Mouse (Mus musculus): ENCODE results near the gene Cdcp2.
"Not testable (repeated sequence)": the region's sequence is repeated elsewhere in the genome, so short reads cannot be mapped to it uniquely, and the experiment has no call there.

The Cdcp2 gene

GRCm38 (mm10) chr4:107091696-107092095 lies 5.0 kb upstream of the Cdcp2 start:
- DNase-seq (ENCODE audit: low read depth, low spot score) = no peak

GRCm38 (mm10) chr4:107094484-107095187 lies 2.1 kb upstream of the Cdcp2 start:
- no peak for DNase-seq (ENCODE audit: low read depth, low spot score)

- no peak for DNase-seq (ENCODE audit: low read depth, low spot score)
Observed at GRCm38 (mm10) chr4:107096043-107096442, 648 bp upstream of the Cdcp2 start.

GRCm38 (mm10) chr4:107097871-107098270 lies 1.2 kb downstream of the Cdcp2 start:
- no peak for DNase-seq (ENCODE audit: low read depth, low spot score)

GRCm38 (mm10) chr4:107098375-107098774 lies 1.7 kb downstream of the Cdcp2 start:
- no peak for DNase-seq (ENCODE audit: low read depth, low spot score)

GRCm38 (mm10) chr4:107098791-107099525 lies 2.3 kb downstream of the Cdcp2 start:
- peak; percentile 7 for DNase-seq (ENCODE audit: low read depth, low spot score)

- no peak for DNase-seq (ENCODE audit: low read depth, low spot score)
Observed at GRCm38 (mm10) chr4:107102220-107102619, 5.5 kb downstream of the Cdcp2 start.

GRCm38 (mm10) chr4:107106777-107107176 lies 10.1 kb downstream of the Cdcp2 start:
- DNase-seq (ENCODE audit: low read depth, low spot score) = no peak

- no peak for DNase-seq (ENCODE audit: low read depth, low spot score)
Observed at GRCm38 (mm10) chr4:107108291-107108731, 11.6 kb downstream of the Cdcp2 start.

- not testable (repeated sequence) for DNase-seq (ENCODE audit: low read depth, low spot score)
Observed at GRCm38 (mm10) chr4:107109181-107109580, 12.5 kb downstream of the Cdcp2 start.

GRCm38 (mm10) chr4:107114278-107114677 lies 17.6 kb downstream of the Cdcp2 start:
- no peak for DNase-seq (ENCODE audit: low read depth, low spot score)

GRCm38 (mm10) chr4:107117741-107118385 lies 21.2 kb downstream of the Cdcp2 start:
- no peak for DNase-seq (ENCODE audit: low read depth, low spot score)

- no peak for DNase-seq (ENCODE audit: low read depth, low spot score)
Observed at GRCm38 (mm10) chr4:107119056-107119455, 22.4 kb downstream of the Cdcp2 start.

GRCm38 (mm10) chr4:107120676-107121075 lies 24.0 kb downstream of the Cdcp2 start:
- DNase-seq (ENCODE audit: low read depth, low spot score) = no peak

GRCm38 (mm10) chr4:107121165-107121943 lies 24.7 kb downstream of the Cdcp2 start:
- no peak for DNase-seq (ENCODE audit: low read depth, low spot score)

GRCm38 (mm10) chr4:107124376-107124775 lies 27.7 kb downstream of the Cdcp2 start:
- DNase-seq (ENCODE audit: low read depth, low spot score) = no peak

GRCm38 (mm10) chr4:107125101-107125500 lies 28.4 kb downstream of the Cdcp2 start:
- no peak for DNase-seq (ENCODE audit: low read depth, low spot score)

GRCm38 (mm10) chr4:107126389-107126788 lies 29.7 kb downstream of the Cdcp2 start:
- DNase-seq (ENCODE audit: low read depth, low spot score) = no peak

GRCm38 (mm10) chr4:107126891-107127524 lies 30.3 kb downstream of the Cdcp2 start:
- DNase-seq (ENCODE audit: low read depth, low spot score) = no peak

- no peak for DNase-seq (ENCODE audit: low read depth, low spot score)
Observed at GRCm38 (mm10) chr4:107127901-107128669, 31.4 kb downstream of the Cdcp2 start.
